Mouse (Mus musculus) hindbrain, embryonic 16.5 days (tissue): ENCODE results near the gene Txnrd2. TPM values are rescaled to one million over a fixed set of nuclear protein-coding genes. Genes with fewer than 3 reads are reported as not detected.

ENCODE experiments used
- ATAC-seq: fragments of 200-750 bp; cut with Nextera tagmentation; 2 replicates; pipeline ENCODE4 v1.8.0; 2017; ENCODE audit warnings: moderate TSS enrichment, moderate library complexity
- H3K27ac ChIP-seq: fragments of 300-500 bp; sonication (generic); 2 replicates; pipeline ENCODE4 v1.5.1; 2014; ENCODE audit warnings: low read depth, mild to moderate bottlenecking, control low read depth, low read length, moderate library complexity
- H3K27me3 ChIP-seq: fragments of 300-500 bp; sonication (generic); replicated peaks from 2 replicates; pipeline ENCODE4 v1.6.1; 2014; ENCODE audit warnings: low read length; ENCODE audit not compliant: control insufficient read depth, insufficient read depth
- H3K36me3 ChIP-seq: fragments of 300-500 bp; sonication (generic); 2 replicates; pipeline ENCODE4 v1.6.1; 2014; ENCODE audit warnings: mild to moderate bottlenecking, low read length, moderate library complexity, mixed read lengths; ENCODE audit not compliant: control insufficient read depth, insufficient read depth
- H3K4me1 ChIP-seq: fragments of 300-500 bp; sonication (generic); 2 replicates; pipeline ENCODE4 v1.6.1; 2014; ENCODE audit warnings: low read depth, low read length; ENCODE audit not compliant: control insufficient read depth, insufficient read depth
- H3K4me2 ChIP-seq: fragments of 300-500 bp; sonication (generic); 2 replicates; pipeline ENCODE4 v1.6.1; 2014; ENCODE audit warnings: mild to moderate bottlenecking, low read length, control low read depth, moderate library complexity
- H3K4me3 ChIP-seq: fragments of 300-500 bp; sonication (generic); 2 replicates; pipeline ENCODE4 v1.5.1; 2014; ENCODE audit warnings: mild to moderate bottlenecking, low read length, control low read depth, moderate library complexity
- H3K9ac ChIP-seq: fragments of 300-500 bp; sonication (generic); 2 replicates; pipeline ENCODE4 v1.6.1; 2014; ENCODE audit warnings: low read depth, mild to moderate bottlenecking, control low read depth, low read length, moderate library complexity
- H3K9me3 ChIP-seq: fragments of 300-500 bp; sonication (generic); 2 replicates; pipeline ENCODE4 v1.6.1; 2014; ENCODE audit warnings: mild to moderate bottlenecking, low read length, moderate library complexity; ENCODE audit not compliant: control insufficient read depth
- WGBS: fragments of 180-500 bp; shearing (Covaris S2); extraction: QIAGEN DNeasy Blood & Tissue Kit; methylation state at CpG from one replicate; pipeline ENCODE4 v1.1.7; 2014; 5-methylcytosine and 5-hydroxymethylcytosine counted together
- polyA plus RNA-seq: library from polyadenylated mRNA; unstranded; fragments of >200 nt; fragmentation: Nextera tagmentation; extraction: Ambion mirVana; gene quantifications from 2 replicates; pipeline ENCODE4 v1.2.1, GENCODE M21; 2015

Gene Txnrd2
- polyA plus RNA-seq, 1 experiment from 2014 or later = 40.6 TPM

DNA sequence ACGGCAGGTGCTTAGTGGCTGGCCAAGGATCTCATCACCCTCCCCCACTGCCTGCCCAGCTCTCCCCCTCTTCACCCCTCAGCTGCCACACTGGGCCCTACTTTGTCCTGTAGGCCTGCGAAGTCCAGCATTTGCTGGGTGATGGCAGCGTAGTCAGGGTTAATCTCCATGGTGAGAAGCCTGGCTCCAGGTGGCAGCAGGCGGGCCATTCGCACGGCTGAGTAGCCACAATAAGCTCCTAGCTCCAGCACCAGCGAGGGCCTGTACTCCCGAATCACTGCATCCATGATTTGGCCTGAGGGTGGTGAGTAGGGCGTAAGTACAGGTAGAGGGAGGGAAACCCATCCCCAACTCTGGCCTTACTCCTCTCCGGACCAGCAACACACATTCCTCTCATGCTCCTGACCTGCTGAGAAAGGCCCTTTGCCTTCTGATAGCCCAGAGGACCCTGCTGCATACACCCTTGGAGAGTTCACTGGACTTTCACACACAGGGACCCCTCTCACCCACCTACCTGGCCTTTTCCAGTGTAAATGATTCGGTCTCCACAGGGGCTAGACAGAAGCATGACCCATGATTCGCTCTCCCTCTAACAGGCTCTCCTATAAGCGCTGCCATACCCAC is 15.0 kb upstream of the Txnrd2 start:
- Histone ChIP-seq H3K27me3 (no peaks in the 10 kb centered on the region), H3K27ac (peak overlapping the region; percentile 23; the same call in 1 of the 2 replicates), H3K4me2 (no peak overlapping the region), H3K9me3 (no peaks in the 10 kb centered on the region), H3K4me1 (peaks cover 20% of the 10 kb centered on the region; the same call in 1 of the 2 replicates), H3K9ac (0 out of 2 replicates have a peak overlapping the region, but pooled peaks have one; percentile 8), H3K4me3 (no peak overlapping the region), H3K36me3 (peaks cover 9% of the 10 kb centered on the region)
- 54% methylated on average over 13 of the region's 13 CpGs for WGBS
- ATAC-seq = peak; percentile 18

GRCm38 (mm10) chr16:18411802-18412476 is 14.2 kb upstream of the Txnrd2 start:
- ATAC-seq = peak; percentile 9; the same call in 1 of the 2 replicates
- no peak overlapping the region; the same call in 1 of the 2 replicates for H3K9ac ChIP-seq
- H3K4me1 ChIP-seq = peaks cover 20% of the 10 kb centered on the region; the same call in 1 of the 2 replicates

GRCm38 (mm10) chr16:18413032-18413816 is 13.0 kb upstream of the Txnrd2 start:
- H3K9ac ChIP-seq = no peak overlapping the region
- peaks cover 15% of the 10 kb centered on the region; the same call in 1 of the 2 replicates for H3K4me1 ChIP-seq
- H3K27ac ChIP-seq = no peak overlapping the region
- H3K4me2 ChIP-seq = no peak overlapping the region
- H3K27me3 ChIP-seq = no peaks in the 10 kb centered on the region
- peaks cover 5% of the 10 kb centered on the region for H3K36me3 ChIP-seq
- 88% methylated on average over 7 of the region's 7 CpGs for WGBS
- no peaks in the 10 kb centered on the region for H3K9me3 ChIP-seq
- H3K4me3 ChIP-seq = no peak overlapping the region
- no peak for ATAC-seq

More at GRCm38 (mm10) chr16:18411802-18412476, 14.2 kb upstream of the Txnrd2 start:
- H3K4me3 ChIP-seq = no peak overlapping the region
- WGBS = 72% methylated on average over 12 of the region's 12 CpGs
- peaks cover 9% of the 10 kb centered on the region for H3K36me3 ChIP-seq
- H3K27ac ChIP-seq = peak overlapping the region; percentile 23; the same call in 1 of the 2 replicates
- H3K27me3 ChIP-seq = no peaks in the 10 kb centered on the region
- H3K4me2 ChIP-seq = no peak overlapping the region
- no peaks in the 10 kb centered on the region for H3K9me3 ChIP-seq

DNA sequence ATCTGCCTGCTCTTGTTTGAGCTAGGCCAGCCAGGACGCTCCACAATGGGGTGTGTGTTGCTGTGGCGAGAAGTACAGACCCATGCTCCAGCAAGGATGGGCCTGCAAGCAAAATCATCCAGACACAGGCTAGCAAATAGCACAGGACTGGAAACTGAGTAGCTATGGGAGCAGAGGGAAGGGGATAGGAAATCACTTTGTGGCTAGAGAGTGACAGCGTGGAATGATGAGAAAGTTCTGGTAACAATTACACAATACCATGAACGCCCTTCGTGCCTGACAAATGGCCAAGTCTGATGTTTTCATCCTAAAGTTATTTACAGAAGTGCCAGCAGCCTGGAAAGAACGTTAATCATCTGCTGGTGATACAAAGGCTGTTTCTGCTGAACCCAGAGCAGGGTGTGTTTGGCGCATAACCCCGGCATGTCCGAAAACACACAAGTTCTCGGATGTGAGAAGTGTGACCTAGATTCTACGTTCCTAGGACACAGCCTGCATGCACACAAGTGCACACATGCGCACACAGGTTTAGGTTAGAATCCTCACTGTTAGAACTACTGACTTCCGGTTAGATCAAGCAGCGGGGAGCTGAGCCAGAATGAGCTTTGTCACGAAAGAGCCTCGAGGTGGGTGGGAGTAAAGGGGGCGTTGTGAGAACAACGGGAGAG is 10.0 kb upstream of the Txnrd2 start:
- 57% methylated on average over 18 of the region's 18 CpGs for WGBS
- Histone ChIP-seq H3K4me1 (peaks cover 9% of the 10 kb centered on the region; the same call in 1 of the 2 replicates), H3K4me2 (no peak overlapping the region), H3K4me3 (no peak overlapping the region), H3K27me3 (no peaks in the 10 kb centered on the region), H3K36me3 (peaks cover 3% of the 10 kb centered on the region), H3K27ac (peak overlapping the region; percentile 6; the same call in 1 of the 2 replicates), H3K9ac (no peak overlapping the region), H3K9me3 (no peaks in the 10 kb centered on the region)
- ATAC-seq = peak; percentile 2; the same call in 1 of the 2 replicates

DNA sequence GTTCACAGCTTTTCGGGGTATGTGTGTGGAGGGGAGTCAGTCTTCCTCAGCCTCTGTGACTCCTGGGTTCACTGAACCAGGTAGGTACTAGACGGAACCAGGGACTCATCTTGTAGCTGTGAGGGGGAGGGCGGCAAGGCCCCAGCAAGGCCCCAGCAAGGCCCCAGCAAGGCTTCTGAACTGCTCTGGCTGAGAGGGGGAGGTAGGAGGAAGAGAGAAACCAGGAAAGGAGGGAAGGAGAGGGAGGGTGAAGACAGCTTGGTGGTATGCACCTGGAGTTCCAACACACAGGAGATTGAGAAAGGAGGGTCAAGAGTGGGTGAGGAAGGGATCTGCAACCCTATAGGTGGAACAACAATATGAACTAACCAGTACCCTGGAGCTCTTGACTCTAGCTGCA is 9.3 kb upstream of the Txnrd2 start:
- H3K9me3 ChIP-seq = no peaks in the 10 kb centered on the region
- H3K27me3 ChIP-seq = no peaks in the 10 kb centered on the region
- H3K4me3 ChIP-seq = no peak overlapping the region
- no peak for ATAC-seq
- no peak overlapping the region for H3K9ac ChIP-seq
- peaks cover 3% of the 10 kb centered on the region for H3K36me3 ChIP-seq
- H3K27ac ChIP-seq = peak overlapping the region; percentile 6; the same call in 1 of the 2 replicates
- 80% methylated on average over 3 of the region's 3 CpGs for WGBS
- peaks cover 3% of the 10 kb centered on the region; the same call in 1 of the 2 replicates for H3K4me1 ChIP-seq
- no peak overlapping the region for H3K4me2 ChIP-seq

DNA sequence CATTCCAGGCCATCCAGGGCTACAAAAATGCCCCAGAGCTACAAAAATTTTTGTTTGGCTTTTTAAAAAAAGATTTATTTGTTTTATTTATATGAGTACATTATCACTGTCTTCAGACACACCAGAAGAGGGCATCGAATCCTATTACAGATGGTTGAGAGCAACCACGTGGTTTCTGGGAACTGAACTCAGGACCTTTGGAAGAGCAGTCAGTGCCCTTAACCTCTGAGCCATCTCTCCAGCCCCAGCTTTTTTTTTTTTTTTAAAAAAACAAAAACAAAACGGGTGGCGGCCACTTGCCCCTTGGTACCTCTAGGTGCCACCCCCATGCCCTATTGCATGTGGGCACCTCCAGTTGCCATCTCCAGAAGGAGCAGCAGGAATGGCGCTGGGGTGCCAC is 8.7 kb upstream of the Txnrd2 start:
- no peak overlapping the region for H3K27ac ChIP-seq
- no peak for ATAC-seq
- peaks cover 3% of the 10 kb centered on the region; the same call in 1 of the 2 replicates for H3K36me3 ChIP-seq
- no peaks in the 10 kb centered on the region for H3K27me3 ChIP-seq
- no peaks in the 10 kb centered on the region for H3K9me3 ChIP-seq
- no peaks in the 10 kb centered on the region for H3K4me1 ChIP-seq
- H3K4me3 ChIP-seq = no peak overlapping the region
- WGBS = 90% methylated on average over 5 of the region's 5 CpGs
- H3K9ac ChIP-seq = no peak overlapping the region
- H3K4me2 ChIP-seq = no peak overlapping the region

DNA sequence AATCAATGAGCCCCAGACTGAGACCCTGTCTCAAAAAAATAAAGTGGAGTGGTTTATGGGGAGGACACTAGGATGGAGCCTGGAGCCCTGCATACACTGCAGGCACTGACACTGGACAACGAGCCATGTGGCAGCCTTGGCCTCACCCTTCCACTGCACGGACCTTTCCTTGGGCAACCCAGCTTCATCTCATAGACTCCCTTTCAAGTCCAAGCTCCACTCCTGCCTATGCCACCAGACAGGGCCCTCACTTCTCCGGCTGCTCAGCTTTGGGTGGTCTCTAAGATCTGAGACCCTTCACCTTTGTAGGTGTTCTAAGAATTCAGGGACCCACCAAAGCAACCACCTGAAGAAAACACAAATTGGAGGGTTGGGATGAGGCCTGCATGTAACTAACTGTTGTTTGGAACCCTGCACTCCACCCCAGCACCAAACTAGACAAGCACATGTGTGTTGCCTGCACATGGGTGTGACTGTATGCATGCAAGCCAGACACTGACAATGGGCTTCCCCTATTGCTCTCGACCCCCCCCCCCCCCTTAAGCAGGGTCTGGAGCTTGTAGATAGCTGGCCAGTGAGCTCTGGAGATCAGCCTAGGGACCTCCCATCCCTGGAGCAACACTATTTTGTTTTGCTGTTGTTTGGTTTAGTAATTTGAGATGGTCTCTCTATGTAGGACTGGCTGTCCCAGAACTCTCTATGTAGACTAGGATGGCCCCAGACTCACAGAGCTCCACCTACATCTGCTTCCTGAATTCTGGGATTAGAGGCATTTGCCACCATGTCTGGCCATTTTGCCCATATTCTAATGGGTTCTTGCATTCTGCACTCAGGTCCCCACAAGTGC is 7.2 kb upstream of the Txnrd2 start:
- ATAC-seq = 0 out of 2 replicates have a peak, but pooled peaks have one; percentile 10
- 86% methylated on average over 4 of the region's 4 CpGs for WGBS

DNA sequence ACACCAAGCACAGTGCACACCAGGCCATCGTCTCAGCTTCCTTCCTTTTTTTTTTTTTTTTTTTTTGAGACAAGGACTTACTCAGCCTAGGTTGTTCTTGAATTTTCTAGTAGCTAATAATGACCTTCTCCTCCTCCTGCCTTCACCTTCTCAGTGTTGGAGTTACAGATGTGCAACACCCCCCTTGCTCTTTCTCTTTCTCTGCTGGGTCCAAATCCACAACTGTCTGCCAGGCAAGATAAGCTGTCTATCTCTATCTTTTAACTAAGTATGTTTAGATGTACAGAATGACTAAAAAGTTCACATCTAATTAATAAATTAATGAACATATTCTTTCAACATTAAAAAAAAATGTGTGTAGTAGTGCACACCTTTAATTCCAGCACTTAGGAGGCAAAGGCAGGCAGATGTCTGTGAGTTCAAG is 6.6 kb upstream of the Txnrd2 start:
- ATAC-seq = no peak
- Histone ChIP-seq H3K36me3 (peaks cover 3% of the 10 kb centered on the region; the same call in 1 of the 2 replicates), H3K27ac (no peak overlapping the region), H3K9me3 (no peaks in the 10 kb centered on the region), H3K9ac (no peak overlapping the region), H3K4me1 (peaks cover 10% of the 10 kb centered on the region), H3K27me3 (no peaks in the 10 kb centered on the region), H3K4me2 (no peak overlapping the region), H3K4me3 (no peak overlapping the region)
- 94% methylated on average over 1 of the region's 1 CpGs for WGBS

More for the DNA sequence above, 7.2 kb upstream of the Txnrd2 start:
- H3K4me3 ChIP-seq = no peak overlapping the region
- H3K9me3 ChIP-seq = no peaks in the 10 kb centered on the region
- H3K36me3 ChIP-seq = peaks cover 3% of the 10 kb centered on the region; the same call in 1 of the 2 replicates
- H3K9ac ChIP-seq = no peak overlapping the region
- H3K27me3 ChIP-seq = no peaks in the 10 kb centered on the region
- no peak overlapping the region for H3K4me2 ChIP-seq
- no peak overlapping the region for H3K27ac ChIP-seq
- H3K4me1 ChIP-seq = peaks cover 3% of the 10 kb centered on the region
